Mouse (Mus musculus) B cell, adult 2 months (primary cell): Measurements from ENCODE around the gene BC052040.

Experiments used
- DNase-seq, 2 experiments: peaks; one replicate each; pipeline ENCODE4 v3.0.0; 2022

BC052040 gene

GRCm38 (mm10) chr2:115581241-115581988 lies at the start of gene BC052040:
Gene BC052040 (plus strand): TSS chr2:115581716.
- peak; percentile 90 for DNase-seq

GRCm38 (mm10) chr2:115538009-115538690 lies 43.4 kb upstream of the BC052040 start:
- no peak for DNase-seq

GRCm38 (mm10) chr2:115538691-115539283 lies 42.7 kb upstream of the BC052040 start:
- no peak for DNase-seq

GRCm38 (mm10) chr2:115539731-115540130 lies 41.8 kb upstream of the BC052040 start:
- no peak for DNase-seq

GRCm38 (mm10) chr2:115542401-115543123 lies 39.0 kb upstream of the BC052040 start:
- no peak for DNase-seq

GRCm38 (mm10) chr2:115543212-115543611 lies 38.3 kb upstream of the BC052040 start:
- DNase-seq = no peak

GRCm38 (mm10) chr2:115551901-115552300 lies 29.6 kb upstream of the BC052040 start:
- DNase-seq = no peak

- no peak for DNase-seq
These were observed 19.2 kb upstream of the BC052040 start for GRCm38 (mm10) chr2:115562155-115562827.

- DNase-seq = no peak
These were observed 18.0 kb upstream of the BC052040 start for GRCm38 (mm10) chr2:115563436-115564093.

- DNase-seq = no peak
These were observed 9.5 kb upstream of the BC052040 start for GRCm38 (mm10) chr2:115571996-115572395.

GRCm38 (mm10) chr2:115574802-115575201 lies 6.7 kb upstream of the BC052040 start:
- DNase-seq = no peak

- no peak for DNase-seq
These were observed 2.2 kb upstream of the BC052040 start for GRCm38 (mm10) chr2:115579171-115579900.

- no peak for DNase-seq
These were observed 1.5 kb upstream of the BC052040 start for GRCm38 (mm10) chr2:115579976-115580375.

GRCm38 (mm10) chr2:115581989-115582608 lies 583 bp downstream of the BC052040 start:
- peak in 1 of 2 experiments; percentile 3 for DNase-seq

- no peak for DNase-seq
These were observed 2.3 kb downstream of the BC052040 start for GRCm38 (mm10) chr2:115583776-115584175.

- DNase-seq = no peak
These were observed 9.1 kb downstream of the BC052040 start for GRCm38 (mm10) chr2:115590602-115591001.

- DNase-seq = no peak
These were observed 11.2 kb downstream of the BC052040 start for GRCm38 (mm10) chr2:115592651-115593119.

GRCm38 (mm10) chr2:115597017-115597416 lies 15.5 kb downstream of the BC052040 start:
- DNase-seq = no peak

GRCm38 (mm10) chr2:115598266-115598665 lies 16.8 kb downstream of the BC052040 start:
- no peak for DNase-seq

- DNase-seq = no peak
These were observed 19.2 kb downstream of the BC052040 start for GRCm38 (mm10) chr2:115600724-115601123.

GRCm38 (mm10) chr2:115601280-115601679 lies 19.8 kb downstream of the BC052040 start:
- DNase-seq = no peak
